Mouse (Mus musculus): Measurements from ENCODE around the gene Mpp2. TPM values are rescaled to one million over a fixed set of nuclear protein-coding genes. Genes with fewer than 3 reads are reported as not detected.
A peak's percentile ranks its signal among the peaks of the same experiment; 100 is the strongest.

Mpp2 gene
- polyA plus RNA-seq, 1 experiment: 4.9 TPM

GRCm38 (mm10) chr11:102043381-102043780, 44.9 kb downstream of the Mpp2 start:
- H3K36me3 ChIP-seq (ENCODE audit: control insufficient read depth, insufficient read depth, low read length): no peaks in the 10 kb centered on the region
- WGBS: 75% methylated on average over 6 of the region's 6 CpGs

GRCm38 (mm10) chr11:102042971-102043370, 45.3 kb downstream of the Mpp2 start:
- peak overlapping the region; percentile 52 for H3K4me3 ChIP-seq (ENCODE audit: insufficient read depth, low read depth, low read length)
- TF ChIP-seq CTCF (conservative IDR thresholded peaks at IDR 0.05; ENCODE audit: insufficient read depth, insufficient read length, low read depth, low read length) (no peak), POLR2A (IDR thresholded peaks at IDR 0.05; ENCODE audit: low read depth, low read length) (no peak)

More at GRCm38 (mm10) chr11:102043381-102043780, 44.9 kb downstream of the Mpp2 start:
- no peak for DNase-seq
- Histone ChIP-seq H3K4me3 (ENCODE audit: insufficient read depth, low read depth, low read length) (peak overlapping the region; percentile 52), H3K4me1 (ENCODE audit: control insufficient read depth, insufficient read depth, low read length) (peaks cover 3% of the 10 kb centered on the region; the same call in 1 of the 2 replicates), H3K27ac (ENCODE audit: insufficient read depth, low read depth, low read length) (peak overlapping the region; percentile 62), H3K27me3 (replicated peaks; ENCODE audit: control insufficient read depth, insufficient read depth, low read length) (no peaks in the 10 kb centered on the region)
- TF ChIP-seq POLR2A (IDR thresholded peaks at IDR 0.05; ENCODE audit: low read depth, low read length): no peak
- no peak for TF ChIP-seq CTCF (conservative IDR thresholded peaks at IDR 0.05; ENCODE audit: insufficient read depth, insufficient read length, low read depth, low read length)

GRCm38 (mm10) chr11:102041350-102041949, 46.9 kb downstream of the Mpp2 start, which contains the start of gene Cd300lg:
TSS of gene Cd300lg (plus strand) at chr11:102041509.
- 66% methylated on average over 5 of the region's 5 CpGs for WGBS
- peak within 1 kb of the TSS; percentile 78 for H3K27ac ChIP-seq (ENCODE audit: insufficient read depth, low read depth, low read length)
- peak; percentile 27 for TF ChIP-seq POLR2A (IDR thresholded peaks at IDR 0.05; ENCODE audit: low read depth, low read length)
- no peak for TF ChIP-seq CTCF (conservative IDR thresholded peaks at IDR 0.05; ENCODE audit: insufficient read depth, insufficient read length, low read depth, low read length)
- peak; percentile 45 for DNase-seq
- no peaks in the 10 kb centered on the region for H3K27me3 ChIP-seq (replicated peaks; ENCODE audit: control insufficient read depth, insufficient read depth, low read length)
- H3K4me3 ChIP-seq (ENCODE audit: insufficient read depth, low read depth, low read length): peak within 1 kb of the TSS; percentile 80
- no peaks in the 10 kb centered on the region for H3K36me3 ChIP-seq (ENCODE audit: control insufficient read depth, insufficient read depth, low read length)
- H3K4me1 ChIP-seq (ENCODE audit: control insufficient read depth, insufficient read depth, low read length): peaks cover 3% of the 10 kb centered on the region; the same call in 1 of the 2 replicates

More at GRCm38 (mm10) chr11:102042971-102043370, 45.3 kb downstream of the Mpp2 start:
- H3K27me3 ChIP-seq (replicated peaks; ENCODE audit: control insufficient read depth, insufficient read depth, low read length): no peaks in the 10 kb centered on the region
- H3K27ac ChIP-seq (ENCODE audit: insufficient read depth, low read depth, low read length): peak overlapping the region; percentile 62
- no peak for DNase-seq
- 72% methylated on average over 14 of the region's 14 CpGs for whole genome bisulfite sequencing
- peaks cover 3% of the 10 kb centered on the region; the same call in 1 of the 2 replicates for H3K4me1 ChIP-seq (ENCODE audit: control insufficient read depth, insufficient read depth, low read length)
- no peaks in the 10 kb centered on the region for H3K36me3 ChIP-seq (ENCODE audit: control insufficient read depth, insufficient read depth, low read length)

- no peak for DNase-seq
- Histone ChIP-seq H3K4me3 (ENCODE audit: insufficient read depth, low read depth, low read length) (no peak overlapping the region), H3K27ac (ENCODE audit: insufficient read depth, low read depth, low read length) (no peak overlapping the region), H3K36me3 (ENCODE audit: control insufficient read depth, insufficient read depth, low read length) (no peaks in the 10 kb centered on the region), H3K4me1 (ENCODE audit: control insufficient read depth, insufficient read depth, low read length) (peaks cover 3% of the 10 kb centered on the region; the same call in 1 of the 2 replicates), H3K27me3 (replicated peaks; ENCODE audit: control insufficient read depth, insufficient read depth, low read length) (no peaks in the 10 kb centered on the region)
- TF ChIP-seq POLR2A (IDR thresholded peaks at IDR 0.05; ENCODE audit: low read depth, low read length) (no peak), CTCF (conservative IDR thresholded peaks at IDR 0.05; ENCODE audit: insufficient read depth, insufficient read length, low read depth, low read length) (no peak)
- 79% methylated on average over 4 of the region's 4 CpGs for WGBS
Measured at GRCm38 (mm10) chr11:102040646-102041045, 47.7 kb downstream of the Mpp2 start.

- WGBS: under 1% methylated on average over 9 of the region's 9 CpGs
- Histone ChIP-seq H3K4me3 (ENCODE audit: insufficient read depth, low read depth, low read length) (no peak overlapping the region), H3K36me3 (ENCODE audit: control insufficient read depth, insufficient read depth, low read length) (no peaks in the 10 kb centered on the region), H3K27ac (ENCODE audit: insufficient read depth, low read depth, low read length) (no peak overlapping the region), H3K27me3 (replicated peaks; ENCODE audit: control insufficient read depth, insufficient read depth, low read length) (no peaks in the 10 kb centered on the region), H3K4me1 (ENCODE audit: control insufficient read depth, insufficient read depth, low read length) (peaks cover 3% of the 10 kb centered on the region; the same call in 1 of the 2 replicates)
- DNase-seq: peak; percentile 96
- TF ChIP-seq POLR2A (IDR thresholded peaks at IDR 0.05; ENCODE audit: low read depth, low read length) (no peak), CTCF (conservative IDR thresholded peaks at IDR 0.05; ENCODE audit: insufficient read depth, insufficient read length, low read depth, low read length) (peak; percentile 85)
Measured at GRCm38 (mm10) chr11:102040138-102040524, 48.2 kb downstream of the Mpp2 start.

GRCm38 (mm10) chr11:102039487-102040137, 48.7 kb downstream of the Mpp2 start:
- peak; percentile 30 for DNase-seq
- no peak overlapping the region for H3K4me3 ChIP-seq (ENCODE audit: insufficient read depth, low read depth, low read length)

GRCm38 (mm10) chr11:102037789-102038188, 50.5 kb downstream of the Mpp2 start:
- H3K27ac ChIP-seq (ENCODE audit: insufficient read depth, low read depth, low read length): no peak overlapping the region
- H3K4me3 ChIP-seq (ENCODE audit: insufficient read depth, low read depth, low read length): no peak overlapping the region
- H3K27me3 ChIP-seq (replicated peaks; ENCODE audit: control insufficient read depth, insufficient read depth, low read length): no peaks in the 10 kb centered on the region
- TF ChIP-seq POLR2A (IDR thresholded peaks at IDR 0.05; ENCODE audit: low read depth, low read length) (no peak), CTCF (conservative IDR thresholded peaks at IDR 0.05; ENCODE audit: insufficient read depth, insufficient read length, low read depth, low read length) (no peak)
- peaks cover 3% of the 10 kb centered on the region; the same call in 1 of the 2 replicates for H3K4me1 ChIP-seq (ENCODE audit: control insufficient read depth, insufficient read depth, low read length)
- no peak for DNase-seq
- 82% methylated on average over 6 of the region's 6 CpGs for WGBS
- H3K36me3 ChIP-seq (ENCODE audit: control insufficient read depth, insufficient read depth, low read length): no peaks in the 10 kb centered on the region

More at GRCm38 (mm10) chr11:102039487-102040137, 48.7 kb downstream of the Mpp2 start:
- Histone ChIP-seq H3K27me3 (replicated peaks; ENCODE audit: control insufficient read depth, insufficient read depth, low read length) (no peaks in the 10 kb centered on the region), H3K4me1 (ENCODE audit: control insufficient read depth, insufficient read depth, low read length) (peaks cover 3% of the 10 kb centered on the region; the same call in 1 of the 2 replicates), H3K27ac (ENCODE audit: insufficient read depth, low read depth, low read length) (no peak overlapping the region), H3K36me3 (ENCODE audit: control insufficient read depth, insufficient read depth, low read length) (no peaks in the 10 kb centered on the region)
- TF ChIP-seq POLR2A (IDR thresholded peaks at IDR 0.05; ENCODE audit: low read depth, low read length): no peak
- TF ChIP-seq CTCF (conservative IDR thresholded peaks at IDR 0.05; ENCODE audit: insufficient read depth, insufficient read length, low read depth, low read length): no peak
- 48% methylated on average over 13 of the region's 13 CpGs for WGBS
